Comparison of ENCODE assay signal across 12 mouse cellular contexts in the genomic region with DNA sequence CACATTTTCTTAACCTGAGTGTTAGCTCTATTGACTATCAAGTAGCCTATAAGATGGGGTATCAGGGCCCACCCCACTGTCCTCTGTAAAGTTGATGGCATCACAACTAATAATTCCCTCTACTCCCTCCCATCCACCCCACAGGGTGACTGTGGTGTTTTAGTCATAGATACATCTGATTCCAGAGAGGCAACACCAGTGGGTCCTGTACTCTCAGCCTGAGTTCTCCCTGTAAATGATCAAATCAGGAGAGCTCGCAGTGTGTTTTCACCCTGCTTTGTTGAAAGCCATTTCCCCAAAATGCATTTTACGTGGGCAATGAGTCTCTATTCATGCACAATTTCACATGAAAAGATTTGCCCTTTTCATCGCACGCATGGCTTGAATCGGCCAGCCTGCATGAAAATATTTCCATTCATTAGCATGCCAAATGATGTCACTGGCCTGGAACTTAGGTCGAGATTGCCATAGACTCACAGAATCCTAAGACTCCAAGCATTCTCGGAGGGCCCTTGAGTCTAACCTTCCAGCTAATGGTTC.
DNase-seq lines count a peak whose midpoint lies in the region; ATAC-seq and TF ChIP-seq lines count a peak whose summit lies in the region.
"Had no signal": no experiment of that assay in that cellular context is flagged by ENCODE, and none has a peak within 500 bp of the region (broad histone marks: within the 10 kb centered on the region; RNA-seq: fewer than 3 reads in every experiment).

No protein-coding gene starts in this region.

- no peak overlapping the region for H3K4me2 ChIP-seq in forebrain, embryonic 12.5 days
- no peak overlapping the region for H3K4me2 ChIP-seq in forebrain, postnatal 0 days (ENCODE audit: low read depth)
- no peak overlapping the region for H3K4me2 ChIP-seq in midbrain, embryonic 11.5 days
- H3K4me2 ChIP-seq in midbrain, embryonic 16.5 days (ENCODE audit: low read length): no peak overlapping the region
- H3K4me2 ChIP-seq: limb, embryonic 15.5 days had no signal

- peaks cover 26% of the 10 kb centered on the region for H3K27me3 ChIP-seq in forebrain, embryonic 12.5 days
- H3K27me3 ChIP-seq in forebrain, postnatal 0 days (ENCODE audit: insufficient read depth, low read length): no peaks in the 10 kb centered on the region
- H3K27me3 ChIP-seq in midbrain, embryonic 11.5 days (ENCODE audit: control insufficient read depth, insufficient read depth, low read length): no peaks in the 10 kb centered on the region
- no peaks in the 10 kb centered on the region for H3K27me3 ChIP-seq in midbrain, embryonic 16.5 days (ENCODE audit: control insufficient read depth, insufficient read depth, low read depth, low read length)
- H3K27me3 ChIP-seq: limb, embryonic 15.5 days had no signal

- ATAC-seq in forebrain, embryonic 12.5 days (ENCODE audit: low FRiP score): peak; percentile 74
- ATAC-seq in forebrain, postnatal 0 days: no peak
- ATAC-seq in midbrain, embryonic 11.5 days (ENCODE audit: low FRiP score): peak; percentile 77
- no peak for ATAC-seq in midbrain, embryonic 16.5 days
- ATAC-seq in megakaryocyte-erythroid progenitor cell, adult 5-6 weeks (replicated peaks; ENCODE audit: low FRiP score, low TSS enrichment, poor library complexity, severe bottlenecking): no peak
- no peak for ATAC-seq in monocyte, adult 5-6 weeks (replicated peaks; ENCODE audit: insufficient number of reproducible peaks, low FRiP score, low TSS enrichment, poor library complexity, severe bottlenecking)

- H3K36me3 ChIP-seq in forebrain, embryonic 12.5 days (replicated peaks): no peaks in the 10 kb centered on the region
- H3K36me3 ChIP-seq in forebrain, postnatal 0 days (ENCODE audit: insufficient read depth): no peaks in the 10 kb centered on the region
- no peaks in the 10 kb centered on the region for H3K36me3 ChIP-seq in midbrain, embryonic 11.5 days (ENCODE audit: control insufficient read depth, insufficient read depth, low read length)
- H3K36me3 ChIP-seq in midbrain, embryonic 16.5 days (ENCODE audit: control insufficient read depth, insufficient read depth, low read length): no peaks in the 10 kb centered on the region
- H3K36me3 ChIP-seq: limb, embryonic 15.5 days had no signal

- H3K4me3 ChIP-seq in forebrain, embryonic 12.5 days (replicated peaks): no peak overlapping the region
- H3K4me3 ChIP-seq in forebrain, postnatal 0 days (ENCODE audit: low read depth, low read length): no peak overlapping the region
- no peak overlapping the region for H3K4me3 ChIP-seq in midbrain, embryonic 11.5 days (ENCODE audit: low read depth, low read length)
- no peak overlapping the region for H3K4me3 ChIP-seq in midbrain, embryonic 16.5 days (ENCODE audit: low read depth, low read length)
- H3K4me3 ChIP-seq: heart, adult 2 months; limb, embryonic 15.5 days had no signal

- 10% methylated on average over 7 of the region's 7 CpGs for WGBS in forebrain, embryonic 12.5 days
- WGBS in forebrain, postnatal 0 days: 13% methylated on average over 7 of the region's 7 CpGs
- 31% methylated on average over 7 of the region's 7 CpGs for WGBS in midbrain, embryonic 11.5 days
- 15% methylated on average over 7 of the region's 7 CpGs for WGBS in midbrain, embryonic 16.5 days

- no peak overlapping the region for H3K27ac ChIP-seq in forebrain, embryonic 12.5 days
- no peak overlapping the region for H3K27ac ChIP-seq in forebrain, postnatal 0 days (ENCODE audit: low read depth, low read length)
- no peak overlapping the region for H3K27ac ChIP-seq in midbrain, embryonic 11.5 days (ENCODE audit: low read depth, low read length)
- no peak overlapping the region for H3K27ac ChIP-seq in midbrain, embryonic 16.5 days (ENCODE audit: low read length)
- H3K27ac ChIP-seq: heart, adult 2 months; limb, embryonic 15.5 days; macrophage had no signal

- no peak overlapping the region for H3K9ac ChIP-seq in forebrain, embryonic 12.5 days
- H3K9ac ChIP-seq in forebrain, postnatal 0 days: no peak overlapping the region
- H3K9ac ChIP-seq in midbrain, embryonic 11.5 days (ENCODE audit: low read length): no peak overlapping the region
- H3K9ac ChIP-seq in midbrain, embryonic 16.5 days (ENCODE audit: low read depth, low read length): no peak overlapping the region
- H3K9ac ChIP-seq: limb, embryonic 15.5 days had no signal

- no peaks in the 10 kb centered on the region for H3K9me3 ChIP-seq in forebrain, embryonic 12.5 days
- H3K9me3 ChIP-seq in forebrain, postnatal 0 days (ENCODE audit: low read length): no peaks in the 10 kb centered on the region
- H3K9me3 ChIP-seq in midbrain, embryonic 11.5 days (ENCODE audit: control insufficient read depth, low read length): no peaks in the 10 kb centered on the region
- no peaks in the 10 kb centered on the region for H3K9me3 ChIP-seq in midbrain, embryonic 16.5 days (replicated peaks; ENCODE audit: control insufficient read depth, low read length, poor library complexity, severe bottlenecking)
- H3K9me3 ChIP-seq: limb, embryonic 15.5 days had no signal

- peaks cover 13% of the 10 kb centered on the region for H3K4me1 ChIP-seq in forebrain, embryonic 12.5 days
- no peaks in the 10 kb centered on the region for H3K4me1 ChIP-seq in forebrain, postnatal 0 days (ENCODE audit: insufficient read depth)
- peaks cover 6% of the 10 kb centered on the region; the same call in 1 of the 2 replicates for H3K4me1 ChIP-seq in midbrain, embryonic 11.5 days (ENCODE audit: control insufficient read depth, insufficient read depth, low read length)
- 0 out of 2 replicates have a peak, but pooled peaks cover 2% of the 10 kb centered on the region for H3K4me1 ChIP-seq in midbrain, embryonic 16.5 days (ENCODE audit: control insufficient read depth, insufficient read depth, low read length)

- no peak for DNase-seq in forebrain, postnatal 0 days
- peak; percentile 85 for DNase-seq in midbrain, embryonic 11.5 days (ENCODE audit: low spot score, missing footprints)
- DNase-seq in kidney, postnatal 10 days: peak; percentile 14
- no peak for DNase-seq in natural killer cell, adult 2 months (ENCODE audit: low spot score in 2 of 2)
- DNase-seq: layer of hippocampus, adult 9-11 months had no signal

- TF ChIP-seq CTCF in forebrain, postnatal 0 days (IDR thresholded peaks at IDR 0.05; ENCODE audit: low read depth): no peak

Comparison
In these comparisons a context has a peak if more than half of its experiments do, and no peak if none do; other contexts are left out.
1. ATAC-seq: peak in forebrain, embryonic 12.5 days (single experiment) and midbrain, embryonic 11.5 days (single experiment); none in forebrain, postnatal 0 days (single experiment), midbrain, embryonic 16.5 days (single experiment), megakaryocyte-erythroid progenitor cell, adult 5-6 weeks (single experiment) and monocyte, adult 5-6 weeks (single experiment).
2. DNase-seq: peak in midbrain, embryonic 11.5 days (single experiment) and kidney, postnatal 10 days (single experiment); none in forebrain, postnatal 0 days (single experiment) and natural killer cell, adult 2 months (0 of 2).